In the genomic region with DNA sequence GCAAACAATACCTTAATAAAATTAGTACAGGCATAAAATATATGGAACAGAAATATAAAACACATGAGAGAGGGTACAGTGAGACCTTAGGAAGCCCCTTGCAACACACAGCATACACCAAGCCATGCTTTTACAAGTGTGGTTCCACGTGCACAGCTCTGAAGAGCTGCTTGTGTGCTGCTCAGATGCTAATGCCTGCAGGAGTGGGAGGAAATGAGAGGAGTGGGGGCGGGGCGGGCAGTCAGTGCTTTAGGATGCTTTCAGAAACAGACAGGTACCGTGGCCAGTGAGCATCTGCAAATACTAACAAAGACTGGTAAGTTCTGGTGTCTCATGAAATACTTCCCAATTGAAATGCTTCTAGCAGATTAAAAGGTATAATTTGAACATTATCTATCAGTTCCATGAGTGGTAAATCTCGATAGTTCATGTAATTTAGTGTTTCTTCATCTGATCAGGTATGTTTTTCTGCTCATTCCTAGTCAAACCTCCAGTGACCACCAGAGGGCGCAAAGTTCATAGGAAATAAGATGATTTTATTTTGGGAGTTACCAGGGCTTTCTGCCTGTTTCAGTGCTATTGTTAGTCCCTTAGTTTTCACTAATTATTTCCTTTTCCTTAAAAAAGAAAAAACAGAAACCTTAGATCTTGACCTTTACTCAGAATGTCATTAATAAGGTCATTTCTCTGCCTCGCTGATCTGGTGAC, we compare ENCODE assay signal across 8 mouse cellular contexts. TPM values are rescaled to one million over a fixed set of nuclear protein-coding genes. Genes with fewer than 3 reads are reported as not detected.
A peak's percentile ranks its signal among the peaks of the same experiment; 100 is the strongest.
DNase-seq lines count a peak whose midpoint lies in the region; ATAC-seq and TF ChIP-seq lines count a peak whose summit lies in the region.

No protein-coding gene starts in this region.

- DNase-seq in liver, adult 2 months (ENCODE audit: extremely low read depth, low read depth, low spot score): peak; percentile 47
- DNase-seq in brain, embryonic 18.5 days (ENCODE audit: low read depth, low spot score): peak; percentile 45
- peak; percentile 55 for DNase-seq in forebrain, embryonic 10.5 days (ENCODE audit: extremely low spot score, low spot score)
- DNase-seq in left cerebral cortex, adult 8-10 months (ENCODE audit: low spot score in 2 of 2): peak; percentile 24 to 71
- DNase-seq in splenic B cell, adult 2 months (ENCODE audit: low read depth, low spot score): peak; percentile 69

- 33% methylated on average over 7 of the region's 7 CpGs for WGBS in liver, adult 2 months
- WGBS in liver, embryonic 12.5 days (ENCODE audit: insufficient replicate concordance): 42% methylated on average over 7 of the region's 7 CpGs
- 26% methylated on average over 7 of the region's 7 CpGs for WGBS in forebrain, embryonic 10.5 days
- 29% methylated on average over 7 of the region's 7 CpGs for WGBS in hindbrain, embryonic 16.5 days
- WGBS in midbrain, embryonic 16.5 days: 26% methylated on average over 7 of the region's 7 CpGs

- H3K4me3 ChIP-seq in liver, adult 2 months (ENCODE audit: insufficient read depth, low read depth, low read length): no peak overlapping the region
- no peak overlapping the region for H3K4me3 ChIP-seq in liver, embryonic 12.5 days
- no peak overlapping the region for H3K4me3 ChIP-seq in forebrain, embryonic 10.5 days
- no peak overlapping the region for H3K4me3 ChIP-seq in hindbrain, embryonic 16.5 days (ENCODE audit: low read length)
- H3K4me3 ChIP-seq in midbrain, embryonic 16.5 days (ENCODE audit: low read depth, low read length): no peak overlapping the region

- no peak overlapping the region for H3K27ac ChIP-seq in liver, adult 2 months (replicated peaks; ENCODE audit: insufficient read depth, low read depth, low read length)
- H3K27ac ChIP-seq in liver, embryonic 12.5 days: no peak overlapping the region
- no peak overlapping the region for H3K27ac ChIP-seq in forebrain, embryonic 10.5 days
- H3K27ac ChIP-seq in hindbrain, embryonic 16.5 days (ENCODE audit: low read depth, low read length): no peak overlapping the region
- H3K27ac ChIP-seq in midbrain, embryonic 16.5 days (ENCODE audit: low read length): no peak overlapping the region

- no peak for TF ChIP-seq POLR2A in liver, adult 2 months (IDR thresholded peaks at IDR 0.05; ENCODE audit: extremely low read depth, insufficient read depth, low read length)

- H3K79me2 ChIP-seq in liver, adult 2 months (ENCODE audit: control insufficient read depth, insufficient read depth, low read length): no peaks in the 10 kb centered on the region; the same call in 1 of the 2 replicates

- no peaks in the 10 kb centered on the region for H3K27me3 ChIP-seq in liver, adult 2 months (ENCODE audit: control insufficient read depth, insufficient read depth, low read length)
- H3K27me3 ChIP-seq in liver, embryonic 12.5 days (replicated peaks): no peaks in the 10 kb centered on the region
- H3K27me3 ChIP-seq in forebrain, embryonic 10.5 days (ENCODE audit: poor library complexity, severe bottlenecking): no peaks in the 10 kb centered on the region
- no peaks in the 10 kb centered on the region for H3K27me3 ChIP-seq in hindbrain, embryonic 16.5 days (replicated peaks; ENCODE audit: control insufficient read depth, insufficient read depth, low read length)
- H3K27me3 ChIP-seq in midbrain, embryonic 16.5 days (ENCODE audit: control insufficient read depth, insufficient read depth, low read depth, low read length): no peaks in the 10 kb centered on the region
- H3K27me3 ChIP-seq in splenic B cell, adult 2 months (ENCODE audit: control insufficient read depth, insufficient read depth, low read length, poor library complexity, severe bottlenecking): no peaks in the 10 kb centered on the region

- no peaks in the 10 kb centered on the region for H3K9me3 ChIP-seq in liver, embryonic 12.5 days (replicated peaks)
- H3K9me3 ChIP-seq in forebrain, embryonic 10.5 days: no peaks in the 10 kb centered on the region
- H3K9me3 ChIP-seq in hindbrain, embryonic 16.5 days (ENCODE audit: control insufficient read depth, low read length): no peaks in the 10 kb centered on the region
- no peaks in the 10 kb centered on the region for H3K9me3 ChIP-seq in midbrain, embryonic 16.5 days (replicated peaks; ENCODE audit: control insufficient read depth, low read length, poor library complexity, severe bottlenecking)

- 0 out of 2 replicates have a peak, but pooled peaks cover 3% of the 10 kb centered on the region for H3K36me3 ChIP-seq in liver, adult 2 months (ENCODE audit: control insufficient read depth, insufficient read depth, low read length)
- peaks cover 25% of the 10 kb centered on the region for H3K36me3 ChIP-seq in liver, embryonic 12.5 days
- peaks cover 24% of the 10 kb centered on the region for H3K36me3 ChIP-seq in forebrain, embryonic 10.5 days (replicated peaks)
- H3K36me3 ChIP-seq in hindbrain, embryonic 16.5 days (ENCODE audit: control insufficient read depth, insufficient read depth, low read length): 0 out of 2 replicates have a peak, but pooled peaks cover 2% of the 10 kb centered on the region
- H3K36me3 ChIP-seq in midbrain, embryonic 16.5 days (ENCODE audit: control insufficient read depth, insufficient read depth, low read length): no peaks in the 10 kb centered on the region
- H3K36me3 ChIP-seq in splenic B cell, adult 2 months (ENCODE audit: control insufficient read depth, insufficient read depth, low read length, poor library complexity, severe bottlenecking): peaks cover 3% of the 10 kb centered on the region

- no peak overlapping the region for H3K4me2 ChIP-seq in liver, embryonic 12.5 days
- H3K4me2 ChIP-seq in hindbrain, embryonic 16.5 days (ENCODE audit: low read length): no peak overlapping the region
- no peak overlapping the region for H3K4me2 ChIP-seq in midbrain, embryonic 16.5 days (ENCODE audit: low read length)

- no peaks in the 10 kb centered on the region for H3K4me1 ChIP-seq in liver, adult 2 months (ENCODE audit: control insufficient read depth, insufficient read depth, low read length)
- no peaks in the 10 kb centered on the region for H3K4me1 ChIP-seq in liver, embryonic 12.5 days
- no peaks in the 10 kb centered on the region for H3K4me1 ChIP-seq in forebrain, embryonic 10.5 days
- H3K4me1 ChIP-seq in hindbrain, embryonic 16.5 days (ENCODE audit: control insufficient read depth, insufficient read depth, low read depth, low read length): no peaks in the 10 kb centered on the region
- H3K4me1 ChIP-seq in midbrain, embryonic 16.5 days (ENCODE audit: control insufficient read depth, insufficient read depth, low read length): peaks cover 2% of the 10 kb centered on the region; the same call in 1 of the 2 replicates

- ATAC-seq in liver, embryonic 12.5 days: no peak
- peak; percentile 70 for ATAC-seq in hindbrain, embryonic 16.5 days
- peak; percentile 62; the same call in 1 of the 2 replicates for ATAC-seq in midbrain, embryonic 16.5 days

- peak; percentile 34; the same call in 1 of the 2 replicates for TF ChIP-seq CTCF in liver, adult 2 months (IDR thresholded peaks at IDR 0.05; ENCODE audit: low read depth, low read length)

- H3K9ac ChIP-seq in liver, adult 2 months (ENCODE audit: low read depth, low read length): no peak overlapping the region
- no peak overlapping the region for H3K9ac ChIP-seq in liver, embryonic 12.5 days
- no peak overlapping the region; the same call in 1 of the 2 replicates for H3K9ac ChIP-seq in hindbrain, embryonic 16.5 days (ENCODE audit: low read depth, low read length)
- H3K9ac ChIP-seq in midbrain, embryonic 16.5 days (ENCODE audit: low read depth, low read length): 0 out of 2 replicates have a peak overlapping the region, but pooled peaks have one; percentile 6

RNA-seq across cellular contexts. Expression of a gene that starts 17.2 kb away (rescaled TPM):
- total RNA-seq in liver, adult 2 months (2014; rRNA removed): 14.8 and 19.9 TPM in 2 replicates
- polyA plus RNA-seq in liver, adult 2 months (2012; rRNA removed): 71.5 and 79.6 TPM in 2 replicates
- polyA plus RNA-seq in liver, embryonic 12.5 days (2016; fragmentation: Nextera tagmentation; extraction: Ambion mirVana): 87.7 and 88.9 TPM in 2 replicates
- polyA plus RNA-seq in forebrain, embryonic 10.5 days (2016; fragmentation: Nextera tagmentation; extraction: Ambion mirVana): 72.5 and 73.2 TPM in 2 replicates
- 85.7 and 101 TPM in 2 replicates for polyA plus RNA-seq in hindbrain, embryonic 16.5 days (2015; fragmentation: Nextera tagmentation; extraction: Ambion mirVana)
- 100 to 1,000 TPM in 2 of 4 experiments, 10 to 100 TPM in 2; 88.2 to 109 (median 96.6) TPM for total RNA-seq in left cerebral cortex, adult 8-10 months (2022)
- polyA plus RNA-seq in midbrain, embryonic 16.5 days (2015; fragmentation: Nextera tagmentation; extraction: Ambion mirVana): 95.7 and 96.0 TPM in 2 replicates
